Mouse (Mus musculus) midbrain, embryonic 14.5 days (tissue): ENCODE measurements around the gene Cabin1. TPM values are rescaled to one million over a fixed set of nuclear protein-coding genes. Genes with fewer than 3 reads are reported as not detected.

Experiments
- ATAC-seq: fragments of 200-750 bp; cut with Nextera tagmentation; 2 replicates; pipeline ENCODE4 v1.8.0; 2017; ENCODE audit warnings: moderate number of reproducible peaks, moderate library complexity; ENCODE audit not compliant: low FRiP score, low TSS enrichment
- DNase-seq: peaks from one replicate; pipeline ENCODE4 v3.0.0-alpha.2; 2015
- H3K27ac ChIP-seq: fragments of 300-500 bp; sonication (generic); replicated peaks from 2 replicates; pipeline ENCODE4 v1.5.1; 2014; ENCODE audit warnings: mild to moderate bottlenecking, low read depth, low read length, moderate library complexity
- H3K27me3 ChIP-seq: fragments of 300-500 bp; sonication (generic); 2 replicates; pipeline ENCODE4 v1.6.1; 2014; ENCODE audit warnings: low read length, control low read depth, mixed read lengths; ENCODE audit not compliant: control insufficient read depth, insufficient read depth
- H3K36me3 ChIP-seq: fragments of 300-500 bp; sonication (generic); 2 replicates; pipeline ENCODE4 v1.6.1; 2014; ENCODE audit warnings: low read length, control low read depth; ENCODE audit not compliant: control insufficient read depth, insufficient read depth
- H3K4me1 ChIP-seq: fragments of 300-500 bp; sonication (generic); 2 replicates; pipeline ENCODE4 v1.6.1; 2014; ENCODE audit warnings: mild to moderate bottlenecking, antibody characterized with exemption, low read length, control low read depth; ENCODE audit not compliant: control insufficient read depth, insufficient read depth
- H3K4me2 ChIP-seq: fragments of 300-500 bp; sonication (generic); 2 replicates; pipeline ENCODE4 v1.6.1; 2014; ENCODE audit warnings: mild to moderate bottlenecking, low read length, moderate library complexity
- H3K4me3 ChIP-seq: fragments of 300-500 bp; sonication (generic); replicated peaks from 2 replicates; pipeline ENCODE4 v1.5.1; 2014; ENCODE audit warnings: low read depth, low read length
- H3K9ac ChIP-seq: fragments of 300-500 bp; sonication (generic); replicated peaks from 2 replicates; pipeline ENCODE4 v1.6.1; 2014; ENCODE audit warnings: mild to moderate bottlenecking, low read length, moderate library complexity
- H3K9me3 ChIP-seq: fragments of 300-500 bp; sonication (generic); 2 replicates; pipeline ENCODE4 v1.6.1; 2016; ENCODE audit warnings: low read length, control low read depth, mixed read lengths; ENCODE audit not compliant: control insufficient read depth
- WGBS: fragments of 180-500 bp; shearing (Covaris S2); extraction: QIAGEN DNeasy Blood & Tissue Kit; methylation state at CpG from one replicate; pipeline ENCODE4 v1.1.7; 2014; 5-methylcytosine and 5-hydroxymethylcytosine counted together
- polyA plus RNA-seq: library from polyadenylated mRNA; unstranded; fragments of >200 nt; fragmentation: Nextera tagmentation; extraction: Ambion mirVana; gene quantifications from 2 replicates; pipeline ENCODE4 v1.2.1, GENCODE M21; 2014

Gene Cabin1
- polyA plus RNA-seq, 1 experiment from 2014 or later = 54.5 TPM

DNA sequence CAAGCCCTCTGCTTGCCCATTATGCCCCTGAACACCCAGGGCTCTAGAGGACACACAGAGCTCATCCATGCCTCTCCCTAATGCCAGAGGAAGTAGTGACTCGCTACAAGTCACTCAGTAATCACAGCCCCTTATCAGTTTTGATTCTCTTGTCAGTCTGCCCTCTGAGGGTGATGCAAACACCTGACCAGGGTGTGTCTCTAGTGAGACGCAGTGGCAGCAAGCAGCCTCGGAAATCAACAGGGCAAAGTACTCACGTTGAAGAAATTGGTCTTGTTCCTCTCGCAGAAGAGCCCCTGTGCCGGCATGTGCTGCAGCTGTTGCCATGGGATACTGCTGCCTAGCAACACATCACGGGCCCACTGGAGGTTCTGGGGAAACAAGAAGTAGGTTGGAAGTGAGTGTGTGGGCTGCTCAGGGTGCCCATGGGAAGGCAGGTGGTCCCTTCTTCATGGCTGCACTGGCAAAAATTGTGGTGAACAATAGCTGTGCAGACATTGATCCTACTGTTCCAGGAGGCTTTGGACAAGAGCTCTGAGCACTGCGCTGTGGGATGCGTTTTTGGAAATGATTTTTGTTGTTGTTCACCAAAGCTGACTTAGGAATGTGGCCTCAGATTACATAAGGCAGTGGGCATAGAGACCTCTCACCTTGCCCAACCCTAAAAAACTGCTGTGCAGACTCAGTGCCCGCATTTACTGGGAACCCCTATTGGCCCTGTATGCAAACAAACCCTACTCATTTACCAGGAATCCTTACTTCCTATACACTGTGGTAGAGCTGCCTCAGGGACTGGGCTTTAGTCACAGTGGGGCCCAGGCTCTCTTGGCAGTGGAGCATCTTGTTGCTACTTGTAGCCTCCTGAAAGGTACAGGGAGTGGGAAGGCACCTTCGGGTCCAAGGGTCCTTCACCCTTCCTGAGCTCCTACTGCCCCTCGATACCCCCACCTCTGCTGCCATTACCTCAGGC, 79.8 kb downstream of the Cabin1 start:
- 41% methylated on average over 12 of the region's 12 CpGs for WGBS
- Histone ChIP-seq H3K4me2 (peak overlapping the region; percentile 25), H3K27me3 (no peaks in the 10 kb centered on the region), H3K27ac (peak overlapping the region; percentile 78), H3K4me3 (no peak overlapping the region), H3K4me1 (peaks cover 17% of the 10 kb centered on the region), H3K9ac (0 out of 2 replicates have a peak overlapping the region, but pooled peaks have one; percentile 4), H3K9me3 (no peaks in the 10 kb centered on the region), H3K36me3 (peaks cover 25% of the 10 kb centered on the region)
- peak; percentile 87 for ATAC-seq
- peak; percentile 91 for DNase-seq

DNA sequence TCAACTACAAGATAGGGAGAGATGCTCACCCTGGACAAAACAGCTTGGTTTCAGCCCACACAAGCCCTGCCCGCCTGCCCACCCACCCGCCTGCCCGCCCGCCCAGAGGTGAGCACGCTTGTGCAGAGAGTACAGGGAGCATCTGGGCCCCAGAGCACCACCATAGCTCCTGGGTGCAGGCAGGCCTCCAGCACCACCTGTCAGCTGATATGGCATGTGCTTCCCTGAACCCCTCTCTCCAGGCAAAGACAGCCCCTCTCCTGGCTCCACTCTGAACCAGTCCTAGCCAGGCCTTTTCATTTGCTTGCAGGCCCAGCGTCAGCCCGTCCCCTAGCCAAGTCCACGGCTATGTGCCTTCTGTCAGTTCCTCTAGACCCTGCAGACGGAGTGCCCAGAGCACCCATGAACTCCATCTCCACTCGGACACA, 83.6 kb downstream of the Cabin1 start:
- DNase-seq = no peak

DNA sequence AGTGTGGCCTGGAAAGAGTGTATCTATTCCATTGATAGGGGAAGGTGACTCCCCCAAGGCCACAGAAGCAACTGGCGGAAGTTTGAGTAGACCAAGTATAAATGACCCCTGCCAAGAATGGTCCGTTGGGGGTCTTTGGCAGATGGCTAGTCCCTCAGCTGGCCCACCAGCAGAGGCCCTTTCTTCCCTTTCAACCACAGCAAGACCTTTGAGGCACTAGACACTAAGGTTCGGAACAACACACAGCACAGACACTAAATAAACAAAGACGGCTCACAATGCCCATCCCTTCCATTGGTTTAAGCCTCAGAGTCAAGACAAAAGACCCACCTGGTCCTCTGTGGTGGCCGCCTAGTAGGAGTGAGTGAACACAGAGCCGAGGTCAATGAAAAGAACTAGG, 84.9 kb downstream of the Cabin1 start:
- H3K27me3 ChIP-seq = no peaks in the 10 kb centered on the region
- no peak for ATAC-seq
- H3K9ac ChIP-seq = no peak overlapping the region
- no peak overlapping the region for H3K4me3 ChIP-seq
- WGBS = 83% methylated on average over 6 of the region's 6 CpGs
- DNase-seq = no peak
- H3K36me3 ChIP-seq = peaks cover 30% of the 10 kb centered on the region
- H3K27ac ChIP-seq = no peak overlapping the region
- no peaks in the 10 kb centered on the region for H3K9me3 ChIP-seq
- peaks cover 9% of the 10 kb centered on the region for H3K4me1 ChIP-seq
- H3K4me2 ChIP-seq = no peak overlapping the region

More for the DNA sequence above, 83.6 kb downstream of the Cabin1 start:
- H3K9me3 ChIP-seq = no peaks in the 10 kb centered on the region
- H3K27me3 ChIP-seq = no peaks in the 10 kb centered on the region
- H3K4me1 ChIP-seq = peaks cover 17% of the 10 kb centered on the region
- H3K9ac ChIP-seq = no peak overlapping the region
- no peak overlapping the region for H3K4me3 ChIP-seq
- H3K4me2 ChIP-seq = no peak overlapping the region
- no peak for ATAC-seq
- 92% methylated on average over 10 of the region's 10 CpGs for WGBS
- H3K27ac ChIP-seq = no peak overlapping the region
- H3K36me3 ChIP-seq = peaks cover 22% of the 10 kb centered on the region; the same call in 1 of the 2 replicates

DNA sequence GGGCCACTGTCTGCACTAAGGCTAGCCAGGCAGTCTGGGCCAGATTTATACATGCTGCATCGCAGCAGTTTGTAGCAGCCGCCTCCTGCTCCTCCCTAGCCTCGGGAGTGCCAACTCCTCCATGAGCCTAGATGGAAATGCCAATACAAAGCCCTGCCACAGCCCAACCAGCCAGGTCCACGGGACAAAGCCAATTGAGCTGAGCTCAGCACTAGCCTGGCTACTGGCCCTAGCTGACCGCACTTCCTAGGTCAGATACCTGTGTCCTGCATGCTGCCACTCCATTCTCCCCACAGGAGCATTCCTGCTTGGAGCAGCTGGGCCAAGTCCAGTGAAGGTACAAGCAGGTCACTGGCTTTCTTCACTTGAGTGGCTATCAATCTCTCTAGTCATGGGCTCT, 86.2 kb downstream of the Cabin1 start:
- Histone ChIP-seq H3K9me3 (no peaks in the 10 kb centered on the region), H3K4me2 (no peak overlapping the region), H3K4me1 (no peaks in the 10 kb centered on the region), H3K27me3 (no peaks in the 10 kb centered on the region), H3K4me3 (no peak overlapping the region), H3K36me3 (peaks cover 22% of the 10 kb centered on the region), H3K27ac (no peak overlapping the region), H3K9ac (no peak overlapping the region)
- WGBS = 96% methylated on average over 5 of the region's 5 CpGs
- ATAC-seq = no peak
- DNase-seq = no peak

DNA sequence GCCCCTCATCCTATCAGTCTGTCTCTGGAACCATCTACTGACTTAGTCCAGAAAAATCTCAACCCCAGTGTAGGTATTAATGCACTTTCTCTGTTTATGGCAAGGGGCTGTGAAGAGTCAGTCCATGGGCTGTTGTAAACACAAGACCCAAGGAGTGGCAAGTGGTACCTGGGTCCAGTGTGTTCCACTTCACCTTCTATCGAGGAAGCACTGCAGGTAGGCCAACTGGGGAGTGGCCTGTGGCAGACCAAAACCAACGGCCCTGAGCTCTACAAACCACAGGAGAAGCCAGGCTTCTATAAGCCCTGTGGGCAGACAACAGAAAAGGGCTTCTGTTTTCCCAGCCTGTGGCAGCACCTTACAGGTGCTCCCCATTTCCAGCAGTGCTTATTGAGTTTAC, 86.6 kb downstream of the Cabin1 start:
- no peak overlapping the region for H3K4me2 ChIP-seq
- no peak for DNase-seq
- no peaks in the 10 kb centered on the region for H3K4me1 ChIP-seq
- 94% methylated on average over 2 of the region's 2 CpGs for WGBS
- no peak overlapping the region for H3K9ac ChIP-seq
- H3K27ac ChIP-seq = no peak overlapping the region
- ATAC-seq = no peak
- peaks cover 22% of the 10 kb centered on the region for H3K36me3 ChIP-seq
- no peaks in the 10 kb centered on the region for H3K27me3 ChIP-seq
- H3K4me3 ChIP-seq = no peak overlapping the region
- H3K9me3 ChIP-seq = no peaks in the 10 kb centered on the region

DNA sequence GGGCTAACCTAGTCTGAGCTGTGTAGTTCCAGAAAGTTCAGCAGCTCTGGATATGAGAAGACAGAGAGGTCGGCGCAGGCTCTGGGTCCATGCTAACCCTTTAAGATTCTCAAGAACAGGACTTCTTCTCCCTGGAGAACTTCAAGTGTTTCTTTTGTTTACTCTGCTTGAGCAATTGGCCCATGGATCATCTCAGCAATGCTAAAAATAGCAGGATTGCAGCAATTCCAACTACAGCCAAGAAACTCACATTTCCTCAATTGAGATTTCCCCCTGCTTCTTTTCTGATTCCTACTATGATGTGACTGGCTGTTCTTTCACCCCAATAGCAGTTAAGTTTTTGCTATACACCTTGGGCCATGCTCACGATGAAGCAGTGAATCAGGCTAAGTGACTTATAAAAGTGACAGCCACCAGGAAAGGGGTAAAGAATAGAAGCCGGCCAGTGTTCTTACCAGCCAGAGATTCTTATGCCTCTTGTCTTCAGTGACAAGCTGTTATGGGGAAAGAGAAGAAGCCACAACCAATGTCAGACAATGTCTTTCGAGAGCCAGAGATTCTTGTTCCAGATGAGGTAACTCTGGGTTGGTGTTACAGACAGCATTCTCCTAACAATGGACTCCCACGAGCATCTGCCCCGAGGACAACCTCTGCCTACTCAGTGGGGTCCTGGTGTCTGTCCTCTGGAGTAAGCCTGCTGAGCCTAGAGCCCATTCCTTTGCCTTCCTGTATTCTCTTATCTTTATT, 87.1 kb downstream of the Cabin1 start:
- 89% methylated on average over 7 of the region's 7 CpGs for WGBS
- ATAC-seq (no peak), DNase-seq (no peak)
- no peaks in the 10 kb centered on the region for H3K27me3 ChIP-seq
- no peak overlapping the region for H3K9ac ChIP-seq
- no peak overlapping the region for H3K4me3 ChIP-seq
- peaks cover 22% of the 10 kb centered on the region for H3K36me3 ChIP-seq
- H3K4me2 ChIP-seq = no peak overlapping the region
- no peaks in the 10 kb centered on the region for H3K9me3 ChIP-seq
- H3K27ac ChIP-seq = no peak overlapping the region
- H3K4me1 ChIP-seq = no peaks in the 10 kb centered on the region

DNA sequence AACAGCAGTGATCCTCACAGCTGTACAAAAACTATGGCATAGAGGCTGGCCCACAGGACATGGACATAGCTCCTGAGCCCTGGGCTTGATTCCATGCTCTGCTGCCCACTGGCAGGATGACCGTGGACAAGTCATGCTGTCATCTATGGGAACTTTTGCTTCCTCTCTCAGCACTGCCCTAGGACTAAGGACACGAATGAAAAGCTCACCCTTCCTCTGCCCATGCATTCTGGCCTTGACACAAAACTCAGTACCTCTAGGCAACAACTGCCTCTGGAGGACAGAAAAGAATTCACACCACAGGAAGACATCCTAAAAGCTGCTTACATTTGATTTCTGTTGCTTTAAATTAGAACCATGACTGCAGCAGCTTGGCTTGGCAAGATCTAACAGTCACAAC, 87.9 kb downstream of the Cabin1 start:
- H3K36me3 ChIP-seq = peaks cover 22% of the 10 kb centered on the region
- ATAC-seq = no peak

DNA sequence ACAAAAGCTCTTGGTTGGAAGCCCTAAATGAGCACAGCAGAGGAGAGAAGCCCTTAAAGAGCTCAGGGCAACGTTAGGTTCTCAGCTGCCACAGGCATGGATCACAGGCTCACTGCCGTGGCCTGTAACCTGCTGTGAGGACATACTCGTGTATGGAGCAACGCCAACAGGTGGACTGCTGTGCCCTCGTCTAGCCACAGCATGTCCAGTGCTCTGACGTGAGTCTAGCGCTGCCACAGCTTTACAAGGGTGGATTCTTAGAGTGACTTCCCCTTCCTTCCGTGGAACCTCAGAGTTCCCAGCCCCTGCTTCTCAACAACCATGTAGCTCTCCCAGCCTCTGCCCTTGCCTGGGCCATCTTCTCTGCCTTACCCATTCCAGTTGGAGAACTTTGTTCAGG, 88.5 kb downstream of the Cabin1 start:
- ATAC-seq (no peak), DNase-seq (no peak)
- Histone ChIP-seq H3K27ac (no peak overlapping the region), H3K4me3 (no peak overlapping the region), H3K9ac (no peak overlapping the region), H3K27me3 (no peaks in the 10 kb centered on the region), H3K9me3 (no peaks in the 10 kb centered on the region), H3K36me3 (peaks cover 22% of the 10 kb centered on the region), H3K4me2 (no peak overlapping the region), H3K4me1 (no peaks in the 10 kb centered on the region)
- WGBS = 85% methylated on average over 8 of the region's 8 CpGs

More for the DNA sequence above, 87.9 kb downstream of the Cabin1 start:
- H3K27me3 ChIP-seq = no peaks in the 10 kb centered on the region
- no peak overlapping the region for H3K9ac ChIP-seq
- H3K9me3 ChIP-seq = no peaks in the 10 kb centered on the region
- no peak for DNase-seq
- H3K4me1 ChIP-seq = no peaks in the 10 kb centered on the region
- WGBS = 89% methylated on average over 2 of the region's 2 CpGs
- no peak overlapping the region for H3K27ac ChIP-seq
- no peak overlapping the region for H3K4me2 ChIP-seq
- no peak overlapping the region for H3K4me3 ChIP-seq
